ENCODE assay signal across 8 mouse cellular contexts in genomic region chr4:103213859-103214497, GRCm38 (mm10). TPM values are rescaled to one million over a fixed set of nuclear protein-coding genes. Genes with fewer than 3 reads are reported as not detected.
DNase-seq lines count a peak whose midpoint lies in the region; ATAC-seq and TF ChIP-seq lines count a peak whose summit lies in the region.

No protein-coding gene starts in this region.

- H3K4me3 ChIP-seq in layer of hippocampus, adult 2 months = peak overlapping the region; percentile 86
- peak overlapping the region; percentile 88 to 91 for H3K4me3 ChIP-seq in ES-E14 (ENCODE audit: insufficient read depth in 1 of 2, low read depth in 1 of 2, low read length in 2 of 2, poor library complexity in 1 of 2, severe bottlenecking in 1 of 2)
- peak overlapping the region; percentile 83 for H3K4me3 ChIP-seq in hindbrain, embryonic 15.5 days
- peak overlapping the region; percentile 97 for H3K4me3 ChIP-seq in lung, postnatal 0 days (ENCODE audit: low read depth, low read length)

- TF ChIP-seq EP300 in lung, postnatal 0 days (IDR thresholded peaks at IDR 0.05) = no peak

- no peak for DNase-seq in layer of hippocampus, adult 2 months (ENCODE audit: low spot score in 2 of 2)
- DNase-seq in layer of hippocampus, adult 9-10 months (ENCODE audit: low spot score) = no peak
- no peak for DNase-seq in ES-E14 (ENCODE audit: low read depth, low spot score)
- DNase-seq in embryo, embryonic 9.5 days (ENCODE audit: extremely low spot score) = peak; percentile 17
- DNase-seq in lung, postnatal 0 days (ENCODE audit: low spot score) = peak; percentile 8
- peak; percentile 50 for DNase-seq in thymus, postnatal 14 days
- DNase-seq in T-cell, adult 2 months (ENCODE audit: low spot score) = no peak

- in situ Hi-C loops in ES-E14 (cut with MboI; ENCODE audit: low sequenced_read_pairs in 2 of 2, unreplicated experiment in 2 of 2) = no loop called here

- H3K27me3 ChIP-seq in hindbrain, embryonic 15.5 days = no peaks in the 10 kb centered on the region
- H3K27me3 ChIP-seq in lung, postnatal 0 days (replicated peaks; ENCODE audit: insufficient read depth, low read length) = no peaks in the 10 kb centered on the region

- no peaks in the 10 kb centered on the region for H3K9me3 ChIP-seq in ES-E14 (ENCODE audit: control insufficient read depth, insufficient read depth, low read depth, low read length)
- no peaks in the 10 kb centered on the region for H3K9me3 ChIP-seq in hindbrain, embryonic 15.5 days
- no peaks in the 10 kb centered on the region for H3K9me3 ChIP-seq in lung, postnatal 0 days (ENCODE audit: low read length)

- 5% methylated on average over 30 of the region's 30 CpGs for whole genome bisulfite sequencing in hindbrain, embryonic 15.5 days
- 1% methylated on average over 30 of the region's 30 CpGs for WGBS in lung, postnatal 0 days

- peak overlapping the region; percentile 89 for H3K9ac ChIP-seq in ES-E14 (ENCODE audit: insufficient read depth, low read depth, low read length, poor library complexity, severe bottlenecking)
- peak overlapping the region; percentile 95 for H3K9ac ChIP-seq in hindbrain, embryonic 15.5 days
- peak overlapping the region; percentile 94 for H3K9ac ChIP-seq in lung, postnatal 0 days (replicated peaks; ENCODE audit: low read depth)

- ATAC-seq in hindbrain, embryonic 15.5 days (ENCODE audit: low FRiP score, low read depth) = no peak
- no peak for ATAC-seq in lung, postnatal 0 days

- peak overlapping the region; percentile 63 for H3K4me2 ChIP-seq in hindbrain, embryonic 15.5 days
- peak overlapping the region; percentile 80 for H3K4me2 ChIP-seq in lung, postnatal 0 days (replicated peaks; ENCODE audit: low read depth, low read length)

- TF ChIP-seq CTCF in layer of hippocampus, adult 2 months (conservative IDR thresholded peaks at IDR 0.05) = no peak
- TF ChIP-seq CTCF in lung, postnatal 0 days (IDR thresholded peaks at IDR 0.05) = no peak

- H3K4me1 ChIP-seq in ES-E14 (ENCODE audit: control insufficient read depth in 2 of 2, insufficient read depth in 2 of 2, low read length in 2 of 2, poor library complexity in 1 of 2) = peaks cover 2 to 3% of the 10 kb centered on the region in 2 experiments; a peak in 1 of 4 replicates
- H3K4me1 ChIP-seq in hindbrain, embryonic 15.5 days (replicated peaks) = peaks cover 20% of the 10 kb centered on the region
- H3K4me1 ChIP-seq in lung, postnatal 0 days (ENCODE audit: insufficient read depth, low read depth, low read length) = peaks cover 3% of the 10 kb centered on the region

- H3K27ac ChIP-seq in layer of hippocampus, adult 2 months = peak overlapping the region; percentile 96
- H3K27ac ChIP-seq in ES-E14 (ENCODE audit: insufficient read depth, low read depth, low read length, poor library complexity, severe bottlenecking) = no peak overlapping the region
- peak overlapping the region; percentile 99 for H3K27ac ChIP-seq in hindbrain, embryonic 15.5 days (replicated peaks)
- peak overlapping the region; percentile 99 for H3K27ac ChIP-seq in lung, postnatal 0 days (ENCODE audit: low read length)

- no peaks in the 10 kb centered on the region for H3K36me3 ChIP-seq in ES-E14 (ENCODE audit: control insufficient read depth, insufficient read depth, low read length, poor library complexity, severe bottlenecking)
- peaks cover 12% of the 10 kb centered on the region for H3K36me3 ChIP-seq in hindbrain, embryonic 15.5 days
- no peaks in the 10 kb centered on the region; the same call in 1 of the 2 replicates for H3K36me3 ChIP-seq in lung, postnatal 0 days (ENCODE audit: insufficient read depth, low read length)

TF ChIP-seq in ES-E14, 5 proteins besides CTCF, POLR2A, EP300 and RAD21:
- no peak for TF ChIP-seq CHD2 (IDR thresholded peaks at IDR 0.05; ENCODE audit: low read depth, low read length)
- no peak for TF ChIP-seq MAFK (IDR thresholded peaks at IDR 0.05; ENCODE audit: insufficient read depth, low read depth, low read length)
- no peak for TF ChIP-seq HCFC1 (IDR thresholded peaks at IDR 0.05; ENCODE audit: borderline replicate concordance, insufficient read depth, low read length)
- no peak for TF ChIP-seq ZNF384 (IDR thresholded peaks at IDR 0.05; ENCODE audit: low read depth, low read length)
- no peak for TF ChIP-seq ZC3H11A (IDR thresholded peaks at IDR 0.05; ENCODE audit: borderline replicate concordance, low read depth, low read length)

RNA-seq across cellular contexts. Expression of gene Slc35d1, which starts 1.0 kb away (rescaled TPM):
- 10 to 100 TPM; 11.4 to 12.2 TPM for total RNA-seq in layer of hippocampus, adult 2 months (2021)
- total RNA-seq in ES-E14 (2012; rRNA removed) = 13.0 TPM in 2 replicates
- 7.0 and 7.9 TPM in 2 replicates for polyA plus RNA-seq in hindbrain, embryonic 15.5 days (2015; fragmentation: Nextera tagmentation; extraction: Ambion mirVana)
- polyA plus RNA-seq in lung, postnatal 0 days (2015; fragmentation: Nextera tagmentation; extraction: Ambion mirVana) = 4.9 and 5.3 TPM in 2 replicates

Comparison
In these comparisons a context has a peak if more than half of its experiments do, and no peak if none do; other contexts are left out.
1. DNase-seq: peak in embryo, embryonic 9.5 days (single experiment), lung, postnatal 0 days (single experiment) and thymus, postnatal 14 days (single experiment); none in layer of hippocampus, adult 2 months (0 of 2), layer of hippocampus, adult 9-10 months (single experiment), ES-E14 (single experiment) and T-cell, adult 2 months (single experiment).
2. Peak in every context shown above with its lines, with median percentiles within 50 percentile points of each other: H3K4me3 ChIP-seq and H3K9ac ChIP-seq.